8 mouse cellular contexts compared by ENCODE assay signal in genomic region chr3:51156386-51157290, GRCm38 (mm10).
A peak's percentile ranks its signal among the peaks of the same experiment; 100 is the strongest.
DNase-seq lines count a peak whose midpoint lies in the region; ATAC-seq and TF ChIP-seq lines count a peak whose summit lies in the region.

No protein-coding gene starts in this region.

- in situ Hi-C loops in CH12.LX (cut with MboI; ENCODE audit: low pct_ligation_motif_present, low pct_unique_long_range_greater_than_20kb, low sequenced_read_pairs) = no loop called here

- H3K4me2 ChIP-seq in CH12.LX (ENCODE audit: insufficient read depth, low read depth, poor library complexity, severe bottlenecking) (no peak overlapping the region), myocyte (ENCODE audit: low read depth) (peak overlapping the region; percentile 73)
- peak overlapping the region; percentile 9; the same call in 1 of the 2 replicates for H3K4me2 ChIP-seq in kidney, embryonic 15.5 days
- no peak overlapping the region for H3K4me2 ChIP-seq in limb, embryonic 15.5 days

- TF ChIP-seq RAD21 in CH12.LX (IDR thresholded peaks at IDR 0.05; ENCODE audit: low read depth, low read length) = peak; percentile 22

- peak in 1 of 2 experiments; percentile 58; a peak in 2 of 4 replicates for TF ChIP-seq CTCF in CH12.LX (conservative IDR thresholded peaks at IDR 0.05 in 1 of 2, IDR thresholded peaks at IDR 0.05 in 1 of 2; ENCODE audit: low read depth in 2 of 2, low read length in 2 of 2)
- peak; percentile 58 for TF ChIP-seq CTCF in brain, embryonic 14.5 days (IDR thresholded peaks at IDR 0.05; ENCODE audit: borderline replicate concordance, extremely low read depth, insufficient read depth, insufficient read length)

- no peak for TF ChIP-seq POLR2A in CH12.LX (IDR thresholded peaks at IDR 0.05; ENCODE audit: low read depth, low read length)
- TF ChIP-seq POLR2A in brain, embryonic 14.5 days (IDR thresholded peaks at IDR 0.05; ENCODE audit: borderline replicate concordance, extremely low read depth, insufficient read depth, insufficient read length, poor library complexity, severe bottlenecking) = no peak
- no peak for TF ChIP-seq POLR2A in myocyte (IDR thresholded peaks at IDR 0.05; ENCODE audit: insufficient read length, low read depth)

- H3K4me3 ChIP-seq in CH12.LX (replicated peaks in 1 of 3; ENCODE audit: low read depth in 2 of 3, low read length in 2 of 3, poor library complexity in 1 of 3) = no peak overlapping the region
- peak overlapping the region; percentile 18; the same call in 1 of the 2 replicates for H3K4me3 ChIP-seq in heart, embryonic 10.5 days
- no peak overlapping the region for H3K4me3 ChIP-seq in kidney, embryonic 15.5 days (replicated peaks)
- H3K4me3 ChIP-seq in limb, embryonic 15.5 days = no peak overlapping the region
- no peak overlapping the region for H3K4me3 ChIP-seq in myocyte

- H3K4me1 ChIP-seq in CH12.LX (ENCODE audit: control insufficient read depth in 1 of 2, insufficient read depth in 2 of 2) = peaks cover 0 to 3% of the 10 kb centered on the region in 2 experiments; a peak in 1 of 4 replicates
- peaks cover 15% of the 10 kb centered on the region for H3K4me1 ChIP-seq in heart, embryonic 10.5 days
- peaks cover 16% of the 10 kb centered on the region for H3K4me1 ChIP-seq in kidney, embryonic 15.5 days
- peaks cover 23% of the 10 kb centered on the region for H3K4me1 ChIP-seq in limb, embryonic 15.5 days

- no peaks in the 10 kb centered on the region for H3K79me2 ChIP-seq in CH12.LX (replicated peaks; ENCODE audit: control insufficient read depth, extremely low read depth, insufficient read depth, poor library complexity, severe bottlenecking)
- H3K79me2 ChIP-seq in myocyte (ENCODE audit: control insufficient read depth, insufficient read depth) = no peaks in the 10 kb centered on the region

- no peaks in the 10 kb centered on the region for H3K27me3 ChIP-seq in CH12.LX (replicated peaks)
- H3K27me3 ChIP-seq in heart, embryonic 10.5 days (ENCODE audit: insufficient read depth, poor library complexity, severe bottlenecking) = no peaks in the 10 kb centered on the region
- H3K27me3 ChIP-seq in kidney, embryonic 15.5 days = no peaks in the 10 kb centered on the region
- no peaks in the 10 kb centered on the region for H3K27me3 ChIP-seq in limb, embryonic 15.5 days
- H3K27me3 ChIP-seq in myocyte (ENCODE audit: control insufficient read depth, insufficient read depth, insufficient read length) = no peaks in the 10 kb centered on the region

- H3K9ac ChIP-seq in CH12.LX (ENCODE audit: insufficient read depth, low read depth) = no peak overlapping the region
- no peak overlapping the region for H3K9ac ChIP-seq in kidney, embryonic 15.5 days
- no peak overlapping the region for H3K9ac ChIP-seq in limb, embryonic 15.5 days

- no peak overlapping the region for H3K27ac ChIP-seq in CH12.LX (ENCODE audit: insufficient read depth, low read depth)
- H3K27ac ChIP-seq in heart, embryonic 10.5 days = peak overlapping the region; percentile 29; the same call in 1 of the 2 replicates
- H3K27ac ChIP-seq in kidney, embryonic 15.5 days = peak overlapping the region; percentile 20; the same call in 1 of the 2 replicates
- peak overlapping the region; percentile 63 for H3K27ac ChIP-seq in limb, embryonic 15.5 days

- peak; percentile 7 for DNase-seq in CH12.LX (ENCODE audit: extremely low read depth)
- DNase-seq in brain, embryonic 14.5 days (ENCODE audit: low read depth) = peak; percentile 91
- peak; percentile 90 for DNase-seq in heart, embryonic 10.5 days (ENCODE audit: low spot score)
- peak; percentile 72 for DNase-seq in urinary bladder, postnatal 14 days (ENCODE audit: low spot score)

- H3ac ChIP-seq in myocyte (ENCODE audit: control insufficient read depth, insufficient read length) = no peak overlapping the region

- WGBS in heart, embryonic 10.5 days = 29% methylated on average over 20 of the region's 20 CpGs
- WGBS in kidney, embryonic 15.5 days = 26% methylated on average over 20 of the region's 20 CpGs
- WGBS in limb, embryonic 15.5 days = 38% methylated on average over 20 of the region's 20 CpGs

- H3K9me3 ChIP-seq in CH12.LX (replicated peaks; ENCODE audit: low read length) = no peaks in the 10 kb centered on the region
- no peaks in the 10 kb centered on the region for H3K9me3 ChIP-seq in heart, embryonic 10.5 days
- H3K9me3 ChIP-seq in kidney, embryonic 15.5 days (replicated peaks) = no peaks in the 10 kb centered on the region
- H3K9me3 ChIP-seq in limb, embryonic 15.5 days = no peaks in the 10 kb centered on the region

- dilution Hi-C loops in CH12.LX (cut with MboI; ENCODE audit: extremely low pct_ligation_motif_present, extremely low pct_unique_long_range_greater_than_20kb, low sequenced_read_pairs) = no loop called here

- ATAC-seq in erythroblast, adult 5-6 weeks (replicated peaks; ENCODE audit: low FRiP score, poor library complexity, severe bottlenecking) = peak; percentile 61
- ATAC-seq in kidney, embryonic 15.5 days (replicated peaks; ENCODE audit: low FRiP score) = peak; percentile 63
- ATAC-seq in limb, embryonic 15.5 days (ENCODE audit: insufficient number of reproducible peaks, low FRiP score, low TSS enrichment, low read depth) = no peak

- H3K36me3 ChIP-seq in CH12.LX (replicated peaks in 1 of 2; ENCODE audit: control insufficient read depth in 1 of 2, insufficient read depth in 1 of 2, low read length in 1 of 2) (no peaks in the 10 kb centered on the region), myocyte (ENCODE audit: control insufficient read depth, insufficient read depth) (no peaks in the 10 kb centered on the region)
- H3K36me3 ChIP-seq in heart, embryonic 10.5 days = no peaks in the 10 kb centered on the region
- H3K36me3 ChIP-seq in kidney, embryonic 15.5 days = no peaks in the 10 kb centered on the region
- H3K36me3 ChIP-seq in limb, embryonic 15.5 days = no peaks in the 10 kb centered on the region

- no peak for TF ChIP-seq EP300 in CH12.LX (IDR thresholded peaks at IDR 0.05; ENCODE audit: low read length)

TF ChIP-seq in CH12.LX, 34 proteins besides CTCF, POLR2A, EP300 and RAD21:
- TF ChIP-seq MAZ (IDR thresholded peaks at IDR 0.05; ENCODE audit: low read depth, low read length) (no peak), ZMIZ1 (IDR thresholded peaks at IDR 0.05; ENCODE audit: low read depth, low read length) (no peak), SMC3 (IDR thresholded peaks at IDR 0.05; ENCODE audit: low read depth, low read length) (peak; percentile 7; the same call in 1 of the 2 replicates), ZKSCAN1 (IDR thresholded peaks at IDR 0.05; ENCODE audit: borderline replicate concordance, low read depth, low read length) (no peak), IRF4 (IDR thresholded peaks at IDR 0.05; ENCODE audit: low read depth, low read length) (0 out of 2 replicates have a peak, but pooled peaks have one; percentile 25), USF1 (IDR thresholded peaks at IDR 0.05; ENCODE audit: low read depth, low read length) (peak; percentile 10; the same call in 1 of the 2 replicates), BHLHE40 (IDR thresholded peaks at IDR 0.05; ENCODE audit: low read depth, low read length) (peak; percentile 80)

TF ChIP-seq in myocyte, 11 proteins besides CTCF, POLR2A, EP300 and RAD21:
- no peak for TF ChIP-seq MYOG (IDR thresholded peaks at IDR 0.05; ENCODE audit: control insufficient read depth in 1 of 3, insufficient read depth in 1 of 3, insufficient read length in 2 of 3, low read depth in 2 of 3)
- peak in 2 of 3 experiments; percentile 17 to 29 for TF ChIP-seq MYOD1 (IDR thresholded peaks at IDR 0.05; ENCODE audit: control insufficient read depth in 1 of 3, insufficient read length in 2 of 3, low read depth in 2 of 3)
- TF ChIP-seq E2F4 (IDR thresholded peaks at IDR 0.05; ENCODE audit: insufficient read depth) = no peak
- TF ChIP-seq USF1 (IDR thresholded peaks at IDR 0.05; ENCODE audit: low read depth) = peak; percentile 84

Comparison
In these comparisons a context has a peak if more than half of its experiments do, and no peak if none do; other contexts are left out.
1. DNase-seq: peak in every context shown above with its lines; median percentile 91 in brain, embryonic 14.5 days; 90 in heart, embryonic 10.5 days; 72 in urinary bladder, postnatal 14 days; 7 in CH12.LX.
2. H3K4me2 ChIP-seq: peak in kidney, embryonic 15.5 days (single experiment) and myocyte (single experiment); none in CH12.LX (single experiment) and limb, embryonic 15.5 days (single experiment).